Mouse (Mus musculus) E14TG2a.4 (cell line): ENCODE measurements at regions not wholly inside any gene's neighbourhood (a gene's known extent, or its start where the extent isn't known, plus 50 kb on each side); places are given as distances from the start of the nearest gene placed in this dataset.

ENCODE experiments used
- H3K27me3 ChIP-seq: 2 replicates; pipeline ENCODE4 v1.6.1; 2014; ENCODE audit warnings: low read length, control low read depth; ENCODE audit not compliant: insufficient read depth
- H3K36me3 ChIP-seq: 2 replicates; pipeline ENCODE4 v1.6.1; 2014; ENCODE audit warnings: low read length, control low read depth; ENCODE audit not compliant: insufficient read depth
- H3K4me1 ChIP-seq: replicated peaks from 2 replicates; pipeline ENCODE4 v1.6.1; 2014; ENCODE audit warnings: low read depth, low read length, control low read depth
- H3K4me3 ChIP-seq: replicated peaks from 2 replicates; pipeline ENCODE4 v1.5.1; 2014; ENCODE audit warnings: mild to moderate bottlenecking, low read length
- H3K9me3 ChIP-seq: 2 replicates; pipeline ENCODE4 v1.6.1; 2014; ENCODE audit warnings: low read length, control low read depth
- CTCF ChIP-seq: conservative IDR thresholded peaks from 2 replicates; pipeline ENCODE4 v1.5.1; 2014; ENCODE audit warnings: low read length
- NANOG ChIP-seq: IDR thresholded peaks from 2 replicates; pipeline ENCODE4 v1.6.1; 2014; ENCODE audit warnings: borderline replicate concordance, low read length, mixed read lengths
- POU5F1 ChIP-seq: IDR thresholded peaks from 2 replicates; pipeline ENCODE4 v1.6.1; 2014; ENCODE audit warnings: low read length, borderline replicate concordance

- no peak for TF ChIP-seq NANOG
- TF ChIP-seq POU5F1 = no peak
- no peak for TF ChIP-seq CTCF
- Histone ChIP-seq H3K27me3 (peaks cover 15% of the 10 kb centered on the region; the same call in 1 of the 2 replicates), H3K4me3 (no peak overlapping the region), H3K9me3 (no peaks in the 10 kb centered on the region), H3K4me1 (peaks cover 5% of the 10 kb centered on the region; the same call in 1 of the 2 replicates), H3K36me3 (no peaks in the 10 kb centered on the region)
Observed at GRCm38 (mm10) chr9:34203624-34204365, 281.9 kb upstream of the Kirrel3 start.

DNA sequence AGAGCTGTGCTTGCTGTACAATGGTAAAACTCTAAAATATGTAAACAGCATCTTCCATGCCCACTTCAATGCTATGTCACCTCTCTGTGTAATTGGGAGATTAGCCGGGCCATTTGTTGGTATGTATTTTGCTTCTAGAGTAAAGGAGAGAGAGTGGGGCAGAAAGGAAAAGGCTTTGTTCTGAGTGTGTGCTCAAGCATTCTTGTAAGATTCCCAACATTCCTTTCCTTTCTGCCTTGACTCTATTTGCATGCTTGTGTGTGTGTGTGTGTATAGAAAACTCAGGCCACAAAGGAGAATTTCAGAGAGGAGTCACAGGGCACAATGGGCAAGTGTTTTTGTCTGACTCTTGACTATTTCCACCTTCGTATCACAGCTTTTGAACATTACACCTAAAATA lies 281.2 kb upstream of the Kirrel3 start:
- no peak for TF ChIP-seq CTCF
- no peak for TF ChIP-seq POU5F1
- TF ChIP-seq NANOG = no peak
- Histone ChIP-seq H3K4me3 (no peak overlapping the region), H3K27me3 (peaks cover 15% of the 10 kb centered on the region; the same call in 1 of the 2 replicates), H3K9me3 (no peaks in the 10 kb centered on the region), H3K36me3 (no peaks in the 10 kb centered on the region), H3K4me1 (peaks cover 5% of the 10 kb centered on the region; the same call in 1 of the 2 replicates)

- no peaks in the 10 kb centered on the region for H3K27me3 ChIP-seq
- no peaks in the 10 kb centered on the region for H3K36me3 ChIP-seq
- H3K4me3 ChIP-seq = no peak overlapping the region
- H3K4me1 ChIP-seq = no peaks in the 10 kb centered on the region
- no peaks in the 10 kb centered on the region for H3K9me3 ChIP-seq
- TF ChIP-seq POU5F1 = no peak
- no peak for TF ChIP-seq NANOG
- TF ChIP-seq CTCF = no peak
Observed at GRCm38 (mm10) chr9:34231561-34231960, 254.1 kb upstream of the Kirrel3 start.

DNA sequence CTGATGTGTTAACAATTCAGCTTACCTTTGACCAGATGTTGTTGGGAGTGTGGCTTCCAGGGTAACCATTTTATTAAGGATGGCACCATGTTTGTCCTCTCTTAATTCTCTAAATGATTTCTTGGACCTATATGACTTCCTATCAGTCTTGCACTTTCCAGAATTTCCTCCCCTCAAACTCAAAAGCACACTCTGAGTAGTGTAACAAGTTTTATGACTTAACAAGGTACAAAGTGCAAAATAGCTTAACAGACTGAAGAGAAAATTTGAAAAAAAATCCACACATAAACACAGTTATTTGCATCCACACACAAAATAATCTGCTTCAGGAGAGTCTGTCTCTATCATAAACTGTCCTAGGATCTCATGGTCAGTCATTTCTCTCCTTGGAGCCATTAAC lies 251.0 kb upstream of the Kirrel3 start:
- H3K4me1 ChIP-seq = no peaks in the 10 kb centered on the region
- H3K36me3 ChIP-seq = no peaks in the 10 kb centered on the region
- no peak overlapping the region for H3K4me3 ChIP-seq
- no peaks in the 10 kb centered on the region for H3K9me3 ChIP-seq
- H3K27me3 ChIP-seq = no peaks in the 10 kb centered on the region
- no peak for TF ChIP-seq POU5F1
- TF ChIP-seq CTCF = no peak
- TF ChIP-seq NANOG = no peak

DNA sequence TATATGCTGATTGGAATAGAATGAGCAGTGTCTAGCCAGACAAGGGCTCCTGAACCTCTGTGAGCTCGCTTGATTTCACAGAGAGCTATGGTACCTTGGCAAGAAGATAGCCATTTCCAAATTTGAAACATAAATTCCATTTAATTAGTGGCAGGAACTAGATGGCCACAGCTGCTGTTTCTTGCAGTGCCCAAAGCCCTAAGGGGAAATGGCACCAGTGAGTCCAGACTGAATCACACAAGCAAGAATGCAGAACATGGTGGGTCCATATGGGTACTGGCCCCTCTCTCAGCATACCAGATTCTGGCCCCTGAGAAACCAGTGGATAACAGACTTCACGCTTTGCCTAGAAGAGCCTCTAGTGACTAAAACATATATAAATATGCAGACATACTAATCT lies 246.2 kb upstream of the Kirrel3 start:
- H3K27me3 ChIP-seq = no peaks in the 10 kb centered on the region
- no peak overlapping the region for H3K4me3 ChIP-seq
- no peaks in the 10 kb centered on the region for H3K4me1 ChIP-seq
- H3K9me3 ChIP-seq = no peaks in the 10 kb centered on the region
- TF ChIP-seq NANOG (no peak), CTCF (no peak), POU5F1 (no peak)
- no peaks in the 10 kb centered on the region for H3K36me3 ChIP-seq

DNA sequence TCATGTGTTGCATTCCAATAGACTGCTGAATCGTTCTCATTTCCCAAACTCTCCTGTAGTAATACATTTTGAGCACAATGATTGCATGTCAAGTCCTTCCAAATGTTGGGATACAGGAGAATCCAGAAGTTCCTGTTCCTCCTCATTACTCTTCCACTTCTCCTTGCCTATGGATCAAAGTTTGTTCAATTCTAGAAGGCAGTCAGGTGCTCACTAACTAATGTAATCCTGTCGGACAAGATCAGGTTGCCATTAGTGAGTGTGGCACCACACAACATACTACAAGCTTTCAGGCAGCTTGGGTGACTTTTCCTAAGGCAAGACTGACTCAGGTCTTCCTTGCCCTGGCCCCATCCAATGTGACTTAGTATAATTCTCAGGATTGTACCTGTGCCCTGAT lies 242.0 kb upstream of the Kirrel3 start:
- Histone ChIP-seq H3K9me3 (no peaks in the 10 kb centered on the region), H3K4me3 (no peak overlapping the region), H3K27me3 (no peaks in the 10 kb centered on the region), H3K36me3 (no peaks in the 10 kb centered on the region), H3K4me1 (no peaks in the 10 kb centered on the region)
- TF ChIP-seq CTCF (no peak), NANOG (no peak), POU5F1 (no peak)

GRCm38 (mm10) chr9:34244576-34244975 lies 241.1 kb upstream of the Kirrel3 start:
- H3K27me3 ChIP-seq = no peaks in the 10 kb centered on the region
- H3K4me3 ChIP-seq = no peak overlapping the region
- H3K9me3 ChIP-seq = no peaks in the 10 kb centered on the region
- H3K36me3 ChIP-seq = no peaks in the 10 kb centered on the region
- H3K4me1 ChIP-seq = no peaks in the 10 kb centered on the region
- TF ChIP-seq CTCF (no peak), NANOG (no peak), POU5F1 (no peak)

GRCm38 (mm10) chr9:34252796-34253195 lies 232.9 kb upstream of the Kirrel3 start:
- Histone ChIP-seq H3K4me3 (no peak overlapping the region), H3K36me3 (no peaks in the 10 kb centered on the region), H3K4me1 (no peaks in the 10 kb centered on the region), H3K9me3 (no peaks in the 10 kb centered on the region), H3K27me3 (no peaks in the 10 kb centered on the region)
- TF ChIP-seq NANOG = no peak
- TF ChIP-seq CTCF = no peak
- TF ChIP-seq POU5F1 = no peak

DNA sequence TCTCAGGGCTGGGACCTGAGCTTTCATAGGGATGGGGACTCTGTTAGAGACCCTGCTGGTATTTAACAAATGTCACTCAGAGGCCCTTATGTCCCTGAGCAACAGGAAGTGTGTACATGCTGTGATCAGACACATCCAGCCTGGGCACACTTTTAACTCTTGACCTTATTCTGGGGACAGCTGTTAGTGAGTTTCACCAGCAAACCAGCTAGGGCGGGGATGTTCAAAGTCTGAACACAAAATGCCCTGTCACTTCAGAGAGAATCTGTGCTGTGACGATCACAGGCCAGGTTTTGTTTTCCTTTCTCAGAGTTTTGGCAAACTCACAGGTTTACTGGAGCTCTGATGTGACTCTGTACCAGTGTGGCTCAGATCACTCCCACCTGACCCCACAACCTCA lies 227.2 kb upstream of the Kirrel3 start:
- Histone ChIP-seq H3K9me3 (no peaks in the 10 kb centered on the region), H3K36me3 (no peaks in the 10 kb centered on the region), H3K27me3 (no peaks in the 10 kb centered on the region), H3K4me3 (no peak overlapping the region), H3K4me1 (no peaks in the 10 kb centered on the region)
- TF ChIP-seq NANOG (no peak), POU5F1 (no peak), CTCF (no peak)
